Mouse (Mus musculus): ENCODE results near the gene Mrgprd. TPM values are rescaled to one million over a fixed set of nuclear protein-coding genes. Genes with fewer than 3 reads are reported as not detected.

The Mrgprd gene
- polyA plus RNA-seq, 2 experiments = not detected

DNA sequence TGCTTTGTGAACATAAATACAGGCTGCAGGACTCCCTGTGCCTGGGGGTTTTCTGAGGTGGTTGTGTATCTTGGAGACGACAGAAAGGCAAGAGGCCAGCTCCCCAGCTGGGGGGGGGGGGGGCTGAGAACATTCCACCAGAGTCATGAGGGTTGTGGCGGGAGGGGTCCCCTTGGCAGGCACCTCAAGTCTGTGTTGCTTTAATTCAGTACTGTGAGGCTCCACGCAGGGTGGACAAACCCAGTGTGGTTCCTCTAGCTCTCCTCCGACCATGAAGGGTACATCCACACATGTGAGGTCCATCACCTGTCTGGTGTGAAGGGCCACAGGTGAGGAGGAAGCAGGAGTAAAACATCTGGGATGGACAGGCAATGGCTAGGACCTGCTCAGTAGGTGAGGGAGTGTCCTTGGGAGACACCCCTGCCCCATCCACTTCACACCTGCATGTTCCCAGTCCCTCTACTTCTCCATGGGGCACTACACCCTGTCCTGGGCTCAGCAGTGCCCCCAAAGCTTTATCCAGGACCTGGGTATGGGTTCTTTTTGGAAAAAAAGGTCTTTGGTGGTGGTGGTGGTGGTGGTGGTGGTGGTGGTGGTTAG lies 19.9 kb downstream of the Mrgprd start:
- 38% methylated on average over 4 of the region's 4 CpGs for WGBS
- ATAC-seq (ENCODE audit: low FRiP score, low read depth) (no peak), DNase-seq (ENCODE audit: low spot score) (peak; percentile 64)
- H3K9ac ChIP-seq (ENCODE audit: low read depth, low read length, severe bottlenecking) = no peak overlapping the region
- H3K4me2 ChIP-seq (replicated peaks; ENCODE audit: low read depth, low read length, severe bottlenecking) = no peak overlapping the region
- no peak for TF ChIP-seq POLR2A (IDR thresholded peaks at IDR 0.05; ENCODE audit: borderline replicate concordance, extremely low read depth, insufficient read depth, insufficient read length)
- H3K36me3 ChIP-seq (ENCODE audit: control insufficient read depth, insufficient read depth, low read length) = no peaks in the 10 kb centered on the region
- no peaks in the 10 kb centered on the region for H3K9me3 ChIP-seq (ENCODE audit: control insufficient read depth, low read length)
- no peaks in the 10 kb centered on the region for H3K27me3 ChIP-seq (ENCODE audit: control insufficient read depth, insufficient read depth, low read length)
- peaks cover 45% of the 10 kb centered on the region for H3K4me1 ChIP-seq (ENCODE audit: control insufficient read depth, insufficient read depth, low read length)
- H3K27ac ChIP-seq (replicated peaks; ENCODE audit: low read depth, low read length) = no peak overlapping the region
- H3K4me3 ChIP-seq (replicated peaks; ENCODE audit: low read length) = no peak overlapping the region

DNA sequence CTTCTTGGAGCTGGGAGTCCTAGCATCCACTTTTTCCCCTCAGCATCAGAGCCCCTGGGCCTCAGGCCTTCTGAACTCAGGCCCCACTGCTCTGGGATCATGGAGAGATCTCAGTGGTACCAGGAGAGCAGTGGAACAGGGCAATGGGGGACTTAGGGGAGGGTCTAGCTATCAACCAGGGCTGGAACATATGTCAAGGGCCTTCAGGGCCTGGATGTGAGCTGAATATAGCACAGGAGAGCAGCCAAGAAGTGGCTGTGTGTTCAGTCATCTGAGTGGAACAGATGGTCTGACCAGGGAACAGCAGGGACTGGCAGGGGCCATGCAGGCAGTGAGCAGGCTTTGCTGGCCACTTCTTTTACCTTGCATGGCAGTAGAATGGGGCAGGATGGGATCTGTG lies 20.6 kb downstream of the Mrgprd start:
- no peak overlapping the region for H3K4me2 ChIP-seq (replicated peaks; ENCODE audit: low read depth, low read length, severe bottlenecking)
- peaks cover 39% of the 10 kb centered on the region for H3K4me1 ChIP-seq (ENCODE audit: control insufficient read depth, insufficient read depth, low read length)
- DNase-seq (ENCODE audit: low spot score) (no peak), ATAC-seq (ENCODE audit: low FRiP score, low read depth) (no peak)
- H3K27ac ChIP-seq (replicated peaks; ENCODE audit: low read depth, low read length) = 0 out of 2 replicates have a peak overlapping the region, but pooled peaks have one; percentile 4
- H3K4me3 ChIP-seq (replicated peaks; ENCODE audit: low read length) = no peak overlapping the region
- H3K9me3 ChIP-seq (ENCODE audit: control insufficient read depth, low read length) = no peaks in the 10 kb centered on the region
- no peaks in the 10 kb centered on the region for H3K27me3 ChIP-seq (ENCODE audit: control insufficient read depth, insufficient read depth, low read length)
- H3K36me3 ChIP-seq (ENCODE audit: control insufficient read depth, insufficient read depth, low read length) = no peaks in the 10 kb centered on the region
- no peak overlapping the region for H3K9ac ChIP-seq (ENCODE audit: low read depth, low read length, severe bottlenecking)
- TF ChIP-seq POLR2A (IDR thresholded peaks at IDR 0.05; ENCODE audit: borderline replicate concordance, extremely low read depth, insufficient read depth, insufficient read length) = no peak

DNA sequence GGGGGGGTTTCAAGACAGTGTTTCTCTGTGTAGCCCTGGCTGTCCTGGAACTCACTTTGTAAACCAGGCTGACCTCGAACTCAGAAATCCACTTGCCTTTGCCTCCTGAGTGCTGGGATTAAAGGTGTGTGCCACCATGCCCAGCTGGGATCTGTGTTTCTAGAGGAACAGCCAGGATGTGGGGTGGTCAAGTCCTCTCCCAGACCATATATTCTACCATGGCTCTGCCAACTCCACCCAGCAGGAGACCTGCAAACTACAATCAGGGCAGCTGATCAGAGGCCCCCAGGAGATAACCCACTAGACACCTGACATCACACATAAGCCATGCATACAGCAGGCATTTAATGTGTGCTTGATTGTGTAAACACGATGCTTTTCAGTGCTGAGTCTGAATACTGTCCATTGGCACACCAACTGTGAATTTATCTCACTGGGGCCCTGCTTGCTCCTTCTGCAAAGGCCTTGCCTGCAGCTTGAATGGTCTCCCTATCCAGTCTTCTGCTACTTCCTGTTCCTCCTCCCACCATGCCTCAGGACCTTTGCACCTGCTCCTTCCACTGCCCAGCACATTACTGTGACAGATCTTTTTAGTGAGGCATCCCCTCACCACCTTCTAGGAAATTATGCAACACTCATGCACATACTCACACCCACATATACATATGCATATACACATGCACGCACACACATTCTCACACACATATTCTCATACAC lies 21.1 kb downstream of the Mrgprd start:
- TF ChIP-seq POLR2A (IDR thresholded peaks at IDR 0.05; ENCODE audit: borderline replicate concordance, extremely low read depth, insufficient read depth, insufficient read length) = no peak
- Histone ChIP-seq H3K9me3 (ENCODE audit: control insufficient read depth, low read length) (no peaks in the 10 kb centered on the region), H3K27me3 (ENCODE audit: control insufficient read depth, insufficient read depth, low read length) (no peaks in the 10 kb centered on the region), H3K4me2 (replicated peaks; ENCODE audit: low read depth, low read length, severe bottlenecking) (no peak overlapping the region), H3K4me1 (ENCODE audit: control insufficient read depth, insufficient read depth, low read length) (peaks cover 33% of the 10 kb centered on the region), H3K36me3 (ENCODE audit: control insufficient read depth, insufficient read depth, low read length) (no peaks in the 10 kb centered on the region), H3K27ac (replicated peaks; ENCODE audit: low read depth, low read length) (no peak overlapping the region), H3K4me3 (replicated peaks; ENCODE audit: low read length) (no peak overlapping the region), H3K9ac (ENCODE audit: low read depth, low read length, severe bottlenecking) (no peak overlapping the region)
- DNase-seq (ENCODE audit: low spot score) (no peak), ATAC-seq (ENCODE audit: low FRiP score, low read depth) (no peak)
- 87% methylated on average over 3 of the region's 3 CpGs for WGBS

DNA sequence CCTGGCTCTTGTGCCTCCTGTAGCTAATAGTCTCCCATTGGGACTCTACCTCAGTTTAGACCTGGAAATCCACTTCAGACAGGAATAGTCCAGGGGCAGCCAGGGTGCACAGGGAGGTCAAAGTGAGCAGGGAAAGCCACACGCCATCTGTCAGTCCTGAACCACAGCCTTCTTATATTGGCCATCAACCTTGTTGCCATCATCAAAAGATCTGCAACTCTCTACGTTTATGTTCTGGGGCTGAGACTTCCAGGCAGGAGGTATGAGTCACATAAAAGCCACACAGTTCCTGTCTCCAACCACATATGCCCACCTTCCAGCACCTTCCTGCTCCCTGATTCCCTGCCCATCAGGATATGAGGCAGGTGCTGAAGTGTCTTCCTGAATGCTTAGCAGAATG lies 23.3 kb downstream of the Mrgprd start:
- ATAC-seq (ENCODE audit: low FRiP score, low read depth) (no peak), DNase-seq (ENCODE audit: low spot score) (no peak)
- TF ChIP-seq POLR2A (IDR thresholded peaks at IDR 0.05; ENCODE audit: borderline replicate concordance, extremely low read depth, insufficient read depth, insufficient read length) = no peak
- no peaks in the 10 kb centered on the region for H3K36me3 ChIP-seq (ENCODE audit: control insufficient read depth, insufficient read depth, low read length)
- H3K4me2 ChIP-seq (replicated peaks; ENCODE audit: low read depth, low read length, severe bottlenecking) = no peak overlapping the region
- peaks cover 20% of the 10 kb centered on the region for H3K4me1 ChIP-seq (ENCODE audit: control insufficient read depth, insufficient read depth, low read length)
- WGBS = 75% methylated on average over 2 of the region's 2 CpGs
- H3K9ac ChIP-seq (ENCODE audit: low read depth, low read length, severe bottlenecking) = no peak overlapping the region
- H3K27me3 ChIP-seq (ENCODE audit: control insufficient read depth, insufficient read depth, low read length) = no peaks in the 10 kb centered on the region
- H3K4me3 ChIP-seq (replicated peaks; ENCODE audit: low read length) = no peak overlapping the region
- no peaks in the 10 kb centered on the region for H3K9me3 ChIP-seq (ENCODE audit: control insufficient read depth, low read length)
- H3K27ac ChIP-seq (replicated peaks; ENCODE audit: low read depth, low read length) = no peak overlapping the region

DNA sequence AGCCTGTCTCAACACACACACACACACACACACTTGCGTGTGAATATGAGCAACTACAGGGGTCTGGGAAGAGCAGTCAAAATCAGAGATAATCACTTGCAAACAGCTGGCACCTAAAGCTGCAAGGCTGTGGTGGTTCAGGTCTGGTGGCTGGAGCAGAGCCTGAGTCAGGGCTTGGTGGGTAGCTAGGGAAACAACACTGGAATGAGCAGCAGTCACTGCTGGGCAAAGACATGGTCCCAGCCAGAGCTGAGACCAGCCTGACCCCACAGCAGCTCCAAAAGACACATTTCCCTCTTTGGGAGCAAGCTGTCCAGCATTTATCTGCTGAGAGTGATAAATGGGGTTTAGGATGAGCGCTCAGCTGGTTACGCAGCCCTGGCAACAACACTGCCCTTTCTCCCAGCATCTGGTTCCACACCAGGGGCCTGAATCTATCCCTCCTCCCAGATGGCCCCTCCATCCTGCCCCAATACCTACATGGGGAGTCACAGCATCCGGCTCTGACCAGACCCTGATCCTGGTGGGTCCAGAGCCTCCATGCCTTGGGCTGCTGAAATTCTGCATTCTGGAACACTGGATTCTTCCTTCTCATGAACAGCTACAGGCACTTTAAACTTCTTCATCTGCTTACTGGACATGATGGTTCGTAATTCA lies 25.7 kb downstream of the Mrgprd start:
- Histone ChIP-seq H3K4me1 (ENCODE audit: control insufficient read depth, insufficient read depth, low read length) (no peaks in the 10 kb centered on the region), H3K9ac (ENCODE audit: low read depth, low read length, severe bottlenecking) (no peak overlapping the region), H3K4me3 (replicated peaks; ENCODE audit: low read length) (no peak overlapping the region), H3K9me3 (ENCODE audit: control insufficient read depth, low read length) (no peaks in the 10 kb centered on the region), H3K4me2 (replicated peaks; ENCODE audit: low read depth, low read length, severe bottlenecking) (no peak overlapping the region), H3K36me3 (ENCODE audit: control insufficient read depth, insufficient read depth, low read length) (no peaks in the 10 kb centered on the region), H3K27ac (replicated peaks; ENCODE audit: low read depth, low read length) (no peak overlapping the region), H3K27me3 (ENCODE audit: control insufficient read depth, insufficient read depth, low read length) (no peaks in the 10 kb centered on the region)
- no peak for DNase-seq (ENCODE audit: low spot score)
- no peak for ATAC-seq (ENCODE audit: low FRiP score, low read depth)
- no peak for TF ChIP-seq POLR2A (IDR thresholded peaks at IDR 0.05; ENCODE audit: borderline replicate concordance, extremely low read depth, insufficient read depth, insufficient read length)
- WGBS = 82% methylated on average over 5 of the region's 5 CpGs

Other genes with a start within 250 kb of the Mrgprd start
- 2.8 and 3.7 TPM in 2 replicates for gene 1810010D01Rik, start 106.7 kb upstream of the Mrgprd start, polyA plus RNA-seq (2012; rRNA removed)
- gene 1810010D01Rik, start 106.7 kb upstream of the Mrgprd start, polyA plus RNA-seq (2014; fragmentation: Nextera tagmentation; extraction: Ambion mirVana) = 0.33 and 0.61 TPM in 2 replicates
- gene Tpcn2, start 30.8 kb upstream of the Mrgprd start, polyA plus RNA-seq (2012; rRNA removed) = 44.0 and 59.1 TPM in 2 replicates
- 4.7 and 5.1 TPM in 2 replicates for gene Tpcn2, start 30.8 kb upstream of the Mrgprd start, polyA plus RNA-seq (2014; fragmentation: Nextera tagmentation; extraction: Ambion mirVana)
- 8.4 and 10.8 TPM in 2 replicates for gene Mrgprf, start 14.0 kb upstream of the Mrgprd start, polyA plus RNA-seq (2012; rRNA removed)
- gene Mrgprf, start 14.0 kb upstream of the Mrgprd start, polyA plus RNA-seq (2014; fragmentation: Nextera tagmentation; extraction: Ambion mirVana) = 6.0 and 7.0 TPM in 2 replicates

Data from limb, embryonic 14.5 days (tissue).